Mouse (Mus musculus) heart, embryonic 14.5 days (tissue): ENCODE measurements around the gene Pipox. TPM values are rescaled to one million over a fixed set of nuclear protein-coding genes. Genes with fewer than 3 reads are reported as not detected.

Experiments
- ATAC-seq: fragments of 200-750 bp; cut with Nextera tagmentation; 2 replicates; pipeline ENCODE4 v1.8.0; 2017; ENCODE audit warnings: low read depth, moderate TSS enrichment; ENCODE audit not compliant: insufficient number of reproducible peaks, insufficient read depth, low FRiP score
- H3K27ac ChIP-seq, 2 experiments: fragments of 200-500 bp in 1 of 2; fragments of 300-500 bp in 1 of 2; sonication (generic) in 1 of 2; replicated peaks in 1 of 2; 2 replicates each; pipeline ENCODE4 v1.5.1; 2012 to 2014; ENCODE audit warnings: low read depth in 2 of 2, low read length in 2 of 2, control low read depth in 1 of 2, mild to moderate bottlenecking in 1 of 2, mixed read lengths in 1 of 2; ENCODE audit not compliant: control insufficient read depth in 1 of 2, insufficient read depth in 1 of 2
- H3K27me3 ChIP-seq: fragments of 300-500 bp; sonication (generic); 2 replicates; pipeline ENCODE4 v1.6.1; 2014; ENCODE audit warnings: mild to moderate bottlenecking, low read length, control low read depth; ENCODE audit not compliant: control insufficient read depth, insufficient read depth
- H3K36me3 ChIP-seq: fragments of 300-500 bp; sonication (generic); 2 replicates; pipeline ENCODE4 v1.6.1; 2014; ENCODE audit warnings: mild to moderate bottlenecking, control low read depth, low read length, mixed read lengths; ENCODE audit not compliant: control insufficient read depth, insufficient read depth
- H3K4me1 ChIP-seq, 2 experiments: fragments of 200-500 bp in 1 of 2; fragments of 300-500 bp in 1 of 2; sonication (generic) in 1 of 2; 2 replicates each; pipeline ENCODE4 v1.6.1; 2012 to 2014; ENCODE audit warnings: low read length in 2 of 2, control low read depth in 1 of 2, mixed read lengths in 1 of 2; ENCODE audit not compliant: control insufficient read depth in 2 of 2, insufficient read depth in 2 of 2
- H3K4me2 ChIP-seq: fragments of 300-500 bp; sonication (generic); 2 replicates; pipeline ENCODE4 v1.6.1; 2014; ENCODE audit warnings: mild to moderate bottlenecking, low read length
- H3K4me3 ChIP-seq, 2 experiments: fragments of 200-500 bp in 1 of 2; fragments of 300-500 bp in 1 of 2; sonication (generic) in 1 of 2; 2 replicates each; pipeline ENCODE4 v1.5.1; 2012 to 2014; ENCODE audit warnings: low read length in 2 of 2, mild to moderate bottlenecking in 2 of 2, control low read depth in 1 of 2, low read depth in 1 of 2, moderate library complexity in 1 of 2; ENCODE audit not compliant: control insufficient read depth in 1 of 2, insufficient read depth in 1 of 2
- H3K9ac ChIP-seq: fragments of 300-500 bp; sonication (generic); 2 replicates; pipeline ENCODE4 v1.6.1; 2014; ENCODE audit warnings: mild to moderate bottlenecking, low read length
- H3K9me3 ChIP-seq: fragments of 300-500 bp; sonication (generic); 2 replicates; pipeline ENCODE4 v1.6.1; 2016; ENCODE audit warnings: low read length, control low read depth; ENCODE audit not compliant: control insufficient read depth
- WGBS: fragments of 180-500 bp; shearing (Covaris S2); extraction: QIAGEN DNeasy Blood & Tissue Kit; methylation state at CpG from one replicate; pipeline ENCODE4 v1.1.7; 2014; 5-methylcytosine and 5-hydroxymethylcytosine counted together
- polyA plus RNA-seq: library from polyadenylated mRNA; unstranded; fragments of >200 nt; fragmentation: Nextera tagmentation; extraction: Ambion mirVana; gene quantifications from 2 replicates; pipeline ENCODE4 v1.2.1, GENCODE M21; 2014

The Pipox gene
- polyA plus RNA-seq, 1 experiment from 2014 or later = 3.8 TPM

GRCm38 (mm10) chr11:77896820-77897805 lies 3.2 kb upstream of the Pipox start:
- peaks cover 22 to 33% of the 10 kb centered on the region in 2 experiments for H3K4me1 ChIP-seq
- H3K4me2 ChIP-seq = peak overlapping the region; percentile 57
- no peaks in the 10 kb centered on the region for H3K36me3 ChIP-seq
- 0 out of 2 replicates have a peak, but pooled peaks cover 6% of the 10 kb centered on the region for H3K27me3 ChIP-seq
- peak overlapping the region; percentile 22 to 24; a peak in 3 of 4 replicates for H3K4me3 ChIP-seq
- H3K9ac ChIP-seq = peak overlapping the region; percentile 41; the same call in 1 of the 2 replicates
- no peak overlapping the region for H3K27ac ChIP-seq
- ATAC-seq = no peak
- 15% methylated on average over 23 of the region's 23 CpGs for WGBS
- H3K9me3 ChIP-seq = no peaks in the 10 kb centered on the region

GRCm38 (mm10) chr11:77896480-77896819 lies 2.6 kb upstream of the Pipox start:
- Histone ChIP-seq H3K9me3 (no peaks in the 10 kb centered on the region), H3K4me1 (peaks cover 22 to 33% of the 10 kb centered on the region in 2 experiments), H3K9ac (peak overlapping the region; percentile 41; the same call in 1 of the 2 replicates), H3K27ac (no peak overlapping the region), H3K4me3 (peak overlapping the region; percentile 22 to 24; a peak in 2 of 4 replicates), H3K36me3 (no peaks in the 10 kb centered on the region), H3K27me3 (0 out of 2 replicates have a peak, but pooled peaks cover 6% of the 10 kb centered on the region), H3K4me2 (peak overlapping the region; percentile 57)
- ATAC-seq = no peak
- 60% methylated on average over 6 of the region's 6 CpGs for WGBS

- Histone ChIP-seq H3K27ac (no peak overlapping the region), H3K4me3 (no peak overlapping the region), H3K9me3 (no peaks in the 10 kb centered on the region), H3K36me3 (no peaks in the 10 kb centered on the region), H3K9ac (no peak overlapping the region), H3K4me1 (peaks cover 22 to 33% of the 10 kb centered on the region in 2 experiments), H3K27me3 (0 out of 2 replicates have a peak, but pooled peaks cover 6% of the 10 kb centered on the region), H3K4me2 (no peak overlapping the region)
- ATAC-seq = no peak
- 83% methylated on average over 9 of the region's 9 CpGs for WGBS
Observed at GRCm38 (mm10) chr11:77896011-77896410, 2.1 kb upstream of the Pipox start.

GRCm38 (mm10) chr11:77894967-77895366 lies 1.1 kb upstream of the Pipox start:
- Histone ChIP-seq H3K4me2 (no peak overlapping the region), H3K9ac (no peak overlapping the region), H3K9me3 (no peaks in the 10 kb centered on the region), H3K27me3 (0 out of 2 replicates have a peak, but pooled peaks cover 6% of the 10 kb centered on the region), H3K4me3 (no peak overlapping the region), H3K36me3 (no peaks in the 10 kb centered on the region), H3K4me1 (peaks cover 22 to 33% of the 10 kb centered on the region in 2 experiments), H3K27ac (no peak overlapping the region)
- ATAC-seq = no peak
- 84% methylated on average over 2 of the region's 2 CpGs for WGBS

- Histone ChIP-seq H3K4me1 (peaks cover 22 to 33% of the 10 kb centered on the region in 2 experiments), H3K27ac (peak overlapping the region; percentile 74 to 84), H3K9me3 (no peaks in the 10 kb centered on the region), H3K9ac (0 out of 2 replicates have a peak overlapping the region, but pooled peaks have one; percentile 10), H3K4me2 (peak overlapping the region; percentile 39), H3K4me3 (no peak overlapping the region), H3K27me3 (0 out of 2 replicates have a peak, but pooled peaks cover 3% of the 10 kb centered on the region), H3K36me3 (no peaks in the 10 kb centered on the region)
- WGBS = 50% methylated on average over 6 of the region's 6 CpGs
- no peak for ATAC-seq
Observed at GRCm38 (mm10) chr11:77893283-77893682, 613 bp downstream of the Pipox start.

GRCm38 (mm10) chr11:77892883-77893282 lies 1.0 kb downstream of the Pipox start:
- H3K36me3 ChIP-seq = no peaks in the 10 kb centered on the region
- 0 out of 2 replicates have a peak, but pooled peaks cover 3% of the 10 kb centered on the region for H3K27me3 ChIP-seq
- WGBS = 25% methylated on average over 5 of the region's 5 CpGs
- peak overlapping the region; percentile 74 to 84; a peak in 3 of 4 replicates for H3K27ac ChIP-seq
- H3K4me2 ChIP-seq = peak overlapping the region; percentile 39; the same call in 1 of the 2 replicates
- H3K4me1 ChIP-seq = peaks cover 22 to 34% of the 10 kb centered on the region in 2 experiments
- H3K9ac ChIP-seq = 0 out of 2 replicates have a peak overlapping the region, but pooled peaks have one; percentile 10
- H3K9me3 ChIP-seq = no peaks in the 10 kb centered on the region
- ATAC-seq = no peak
- no peak overlapping the region for H3K4me3 ChIP-seq

GRCm38 (mm10) chr11:77890648-77891258 lies 3.1 kb downstream of the Pipox start:
- Histone ChIP-seq H3K9ac (no peak overlapping the region), H3K4me3 (no peak overlapping the region), H3K4me1 (peaks cover 30 to 39% of the 10 kb centered on the region in 2 experiments), H3K4me2 (no peak overlapping the region), H3K9me3 (no peaks in the 10 kb centered on the region), H3K27me3 (no peaks in the 10 kb centered on the region), H3K36me3 (no peaks in the 10 kb centered on the region), H3K27ac (no peak overlapping the region)
- 81% methylated on average over 2 of the region's 2 CpGs for WGBS
- no peak for ATAC-seq
